Mouse (Mus musculus): Measurements from ENCODE around the gene Srrm2.

DNA sequence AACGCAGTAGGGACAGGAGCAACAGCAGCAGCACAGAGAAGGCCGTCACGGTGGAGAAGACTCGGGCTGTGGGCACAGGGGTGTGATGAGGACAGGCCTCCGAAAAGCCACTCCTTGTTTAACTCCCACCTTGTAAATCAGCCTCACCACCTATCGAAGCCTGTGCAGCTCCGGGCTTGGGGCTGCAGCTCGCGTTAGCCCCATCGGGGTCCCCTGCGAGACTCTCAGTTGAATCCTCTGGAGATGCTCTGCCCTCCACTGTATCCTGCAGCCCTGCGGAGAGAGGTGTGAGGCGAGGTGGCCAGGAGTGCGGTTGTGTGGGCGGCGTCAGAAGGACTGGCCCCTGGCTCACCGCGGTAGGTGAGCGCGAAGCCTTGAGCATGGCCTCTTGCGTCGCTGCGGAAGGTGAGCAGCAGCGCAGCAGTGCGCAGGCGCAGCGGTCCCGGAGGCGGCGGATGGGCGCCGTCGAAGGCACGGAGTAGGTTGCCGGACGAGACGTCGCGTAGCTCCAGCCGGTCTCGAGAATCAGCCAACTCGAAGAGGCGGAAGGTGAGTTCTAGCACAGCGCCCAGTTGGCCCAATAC lies 48.0 kb upstream of the Srrm2 start:
- TF ChIP-seq GATA1 (IDR thresholded peaks at IDR 0.05; ENCODE audit: borderline replicate concordance, low read length) (no peak), FLI1 (IDR thresholded peaks at IDR 0.05; ENCODE audit: low read length) (no peak)

Data from megakaryocyte, embryonic 14.5 days (primary cell).